Mouse (Mus musculus): ENCODE data around the gene Gal3st2c. TPM values are rescaled to one million over a fixed set of nuclear protein-coding genes. Genes with fewer than 3 reads are reported as not detected.
"Not testable (repeated sequence)": the region's sequence is repeated elsewhere in the genome, so short reads cannot be mapped to it uniquely, and the experiment has no call there.

Gal3st2c gene
- polyA plus RNA-seq, 1 experiment from 2014 or later = not detected

- Histone ChIP-seq H3K27me3 (no peaks in the 10 kb centered on the region), H3K9ac (no peak overlapping the region), H3K4me2 (no peak overlapping the region), H3K9me3 (replicated peaks) (no peaks in the 10 kb centered on the region), H3K4me3 (replicated peaks) (no peak overlapping the region), H3K27ac (replicated peaks) (no peak overlapping the region), H3K4me1 (replicated peaks) (no peaks in the 10 kb centered on the region), H3K36me3 (replicated peaks) (no peaks in the 10 kb centered on the region)
- WGBS (ENCODE audit: insufficient replicate concordance) = 55% methylated on average over 2 of the region's 2 CpGs
- ATAC-seq (ENCODE audit: insufficient read depth) = no peak
Observed at GRCm38 (mm10) chr1:94001023-94001422, 10.7 kb downstream of the Gal3st2c start.

GRCm38 (mm10) chr1:94005954-94006506 lies 15.7 kb downstream of the Gal3st2c start:
- H3K4me3 ChIP-seq (replicated peaks); ATAC-seq (ENCODE audit: insufficient read depth); H3K9me3 ChIP-seq (replicated peaks); H3K27ac ChIP-seq (replicated peaks); H3K4me1 ChIP-seq (replicated peaks); H3K4me2 ChIP-seq; H3K27me3 ChIP-seq; H3K9ac ChIP-seq; H3K36me3 ChIP-seq (replicated peaks): not testable (repeated sequence)
- WGBS (ENCODE audit: insufficient replicate concordance) = 54% methylated on average over 2 of the region's 2 CpGs

DNA sequence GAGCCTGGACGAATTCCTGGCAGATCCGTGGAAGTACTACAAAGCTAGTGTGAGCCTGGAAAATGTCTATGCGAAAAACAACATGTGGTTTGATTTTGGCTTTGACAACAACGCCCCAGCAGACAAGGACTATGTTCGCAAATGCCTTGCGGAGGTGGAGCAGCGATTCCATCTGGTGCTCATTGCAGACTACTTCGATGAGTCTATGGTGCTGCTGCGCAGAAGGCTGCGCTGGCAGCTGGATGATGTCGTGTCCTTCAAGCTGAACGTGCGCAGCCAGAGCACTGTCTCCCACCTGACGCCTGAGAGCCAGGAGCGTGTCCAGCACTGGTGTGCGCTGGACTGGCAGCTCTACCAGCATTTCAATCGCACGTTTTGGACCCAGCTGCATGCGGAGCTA lies 18.5 kb downstream of the Gal3st2c start:
- WGBS (ENCODE audit: insufficient replicate concordance) = 74% methylated on average over 16 of the region's 19 CpGs
- not testable (repeated sequence) for H3K9me3 ChIP-seq (replicated peaks); H3K27me3 ChIP-seq; ATAC-seq (ENCODE audit: insufficient read depth); H3K4me2 ChIP-seq; H3K9ac ChIP-seq; H3K27ac ChIP-seq (replicated peaks); H3K36me3 ChIP-seq (replicated peaks); H3K4me1 ChIP-seq (replicated peaks); H3K4me3 ChIP-seq (replicated peaks)

GRCm38 (mm10) chr1:94011643-94012042 lies 21.3 kb downstream of the Gal3st2c start:
- no peak overlapping the region for H3K27ac ChIP-seq (replicated peaks)
- no peaks in the 10 kb centered on the region for H3K27me3 ChIP-seq
- H3K9me3 ChIP-seq (replicated peaks) = no peaks in the 10 kb centered on the region
- 38% methylated on average over 3 of the region's 3 CpGs for WGBS (ENCODE audit: insufficient replicate concordance)
- ATAC-seq (ENCODE audit: insufficient read depth) = no peak
- H3K4me1 ChIP-seq (replicated peaks) = no peaks in the 10 kb centered on the region
- H3K4me3 ChIP-seq (replicated peaks) = no peak overlapping the region
- H3K4me2 ChIP-seq = no peak overlapping the region
- H3K9ac ChIP-seq = no peak overlapping the region
- no peaks in the 10 kb centered on the region for H3K36me3 ChIP-seq (replicated peaks)

DNA sequence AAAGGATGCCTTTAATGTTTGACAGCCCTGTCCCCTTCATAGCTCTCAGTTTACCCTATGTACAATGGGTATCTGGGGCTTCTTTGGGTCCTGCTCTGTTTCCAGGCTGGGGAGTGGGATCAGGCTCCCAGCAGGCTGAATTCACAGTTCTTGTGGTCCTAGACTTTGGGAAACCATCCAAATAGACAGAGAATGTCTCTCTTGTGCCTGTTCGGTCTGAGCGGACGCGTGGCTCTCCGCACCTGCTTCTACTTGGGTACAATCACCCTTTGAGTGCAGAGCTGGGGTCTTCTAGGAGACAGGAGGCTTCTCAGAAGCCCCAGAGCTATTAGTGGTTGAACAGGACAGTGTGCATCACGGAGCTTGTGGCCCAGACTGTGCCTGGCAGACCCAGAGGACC lies 29.8 kb downstream of the Gal3st2c start, which contains the start of gene Neu4:
TSS of gene Neu4 (plus strand) at position 301 of the 400 bp plus-strand sequence.
- Histone ChIP-seq H3K36me3 (replicated peaks) (no peaks in the 10 kb centered on the region), H3K4me3 (replicated peaks) (no peak within 1 kb of the TSS), H3K4me1 (replicated peaks) (no peaks in the 10 kb centered on the region), H3K27me3 (no peaks in the 10 kb centered on the region), H3K9ac (no peak within 1 kb of the TSS), H3K9me3 (replicated peaks) (no peaks in the 10 kb centered on the region), H3K27ac (replicated peaks) (no peak within 1 kb of the TSS), H3K4me2 (no peak within 1 kb of the TSS)
- WGBS (ENCODE audit: insufficient replicate concordance) = 68% methylated on average over 6 of the region's 6 CpGs
- ATAC-seq (ENCODE audit: insufficient read depth) = no peak

GRCm38 (mm10) chr1:94027506-94028108 lies 37.3 kb downstream of the Gal3st2c start:
- ATAC-seq (ENCODE audit: insufficient read depth) = no peak
- no peaks in the 10 kb centered on the region for H3K36me3 ChIP-seq (replicated peaks)
- no peak overlapping the region for H3K4me2 ChIP-seq
- no peaks in the 10 kb centered on the region for H3K27me3 ChIP-seq
- H3K9ac ChIP-seq = no peak overlapping the region
- WGBS (ENCODE audit: insufficient replicate concordance) = 78% methylated on average over 12 of the region's 12 CpGs
- H3K4me1 ChIP-seq (replicated peaks) = no peaks in the 10 kb centered on the region
- H3K9me3 ChIP-seq (replicated peaks) = no peaks in the 10 kb centered on the region
- H3K27ac ChIP-seq (replicated peaks) = no peak overlapping the region
- no peak overlapping the region for H3K4me3 ChIP-seq (replicated peaks)

GRCm38 (mm10) chr1:94028741-94029140 lies 38.4 kb downstream of the Gal3st2c start:
- Histone ChIP-seq H3K4me3 (replicated peaks) (no peak overlapping the region), H3K4me1 (replicated peaks) (no peaks in the 10 kb centered on the region), H3K27ac (replicated peaks) (no peak overlapping the region), H3K36me3 (replicated peaks) (no peaks in the 10 kb centered on the region), H3K9ac (no peak overlapping the region), H3K4me2 (no peak overlapping the region), H3K27me3 (no peaks in the 10 kb centered on the region), H3K9me3 (replicated peaks) (no peaks in the 10 kb centered on the region)
- WGBS (ENCODE audit: insufficient replicate concordance) = 45% methylated on average over 2 of the region's 2 CpGs
- no peak for ATAC-seq (ENCODE audit: insufficient read depth)

DNA sequence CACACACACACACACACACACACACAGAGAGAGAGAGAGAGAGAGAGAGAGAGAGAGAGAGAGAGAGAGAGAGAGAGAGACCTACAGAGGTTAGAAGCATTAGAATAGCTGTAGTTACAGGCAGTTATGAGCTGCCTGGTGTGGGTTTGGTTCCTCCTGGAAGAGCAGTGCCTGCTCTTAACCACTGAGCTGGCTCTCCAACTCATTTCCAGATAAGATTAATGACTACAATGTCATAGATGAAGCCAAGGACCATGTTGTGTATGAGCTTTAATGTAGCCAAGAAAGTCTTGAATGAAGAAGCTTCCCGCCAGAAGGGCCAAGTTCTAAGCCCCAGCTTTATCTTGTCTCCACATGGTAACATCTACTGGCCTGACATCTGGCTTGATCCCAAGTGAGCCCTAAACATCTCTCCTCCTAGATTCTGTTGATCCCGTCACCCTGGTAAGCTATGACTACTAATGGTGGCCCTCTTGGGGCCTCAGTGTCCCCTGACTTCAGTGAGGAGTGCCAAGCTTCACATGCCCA lies 42.8 kb downstream of the Gal3st2c start:
- H3K27me3 ChIP-seq = no peaks in the 10 kb centered on the region
- 56% methylated on average over 2 of the region's 2 CpGs for WGBS (ENCODE audit: insufficient replicate concordance)
- H3K4me2 ChIP-seq = no peak overlapping the region
- H3K4me1 ChIP-seq (replicated peaks) = no peaks in the 10 kb centered on the region
- no peak overlapping the region for H3K27ac ChIP-seq (replicated peaks)
- H3K9me3 ChIP-seq (replicated peaks) = no peaks in the 10 kb centered on the region
- no peak overlapping the region for H3K4me3 ChIP-seq (replicated peaks)
- ATAC-seq (ENCODE audit: insufficient read depth) = no peak
- H3K36me3 ChIP-seq (replicated peaks) = no peaks in the 10 kb centered on the region
- no peak overlapping the region for H3K9ac ChIP-seq

- H3K9ac ChIP-seq = no peak overlapping the region
- no peaks in the 10 kb centered on the region for H3K36me3 ChIP-seq (replicated peaks)
- H3K27ac ChIP-seq (replicated peaks) = no peak overlapping the region
- H3K9me3 ChIP-seq (replicated peaks) = no peaks in the 10 kb centered on the region
- H3K27me3 ChIP-seq = no peaks in the 10 kb centered on the region
- ATAC-seq (ENCODE audit: insufficient read depth) = peak; percentile 77
- H3K4me1 ChIP-seq (replicated peaks) = no peaks in the 10 kb centered on the region
- 1% methylated on average over 25 of the region's 25 CpGs for WGBS (ENCODE audit: insufficient replicate concordance)
- peak overlapping the region; percentile 58 for H3K4me2 ChIP-seq
- H3K4me3 ChIP-seq (replicated peaks) = peak overlapping the region; percentile 32
Observed at GRCm38 (mm10) chr1:94034984-94035743, 44.9 kb downstream of the Gal3st2c start.

GRCm38 (mm10) chr1:94040391-94040790 lies 50.1 kb downstream of the Gal3st2c start:
- Histone ChIP-seq H3K9me3 (replicated peaks) (no peaks in the 10 kb centered on the region), H3K27ac (replicated peaks) (no peak overlapping the region), H3K9ac (no peak overlapping the region), H3K36me3 (replicated peaks) (no peaks in the 10 kb centered on the region), H3K27me3 (no peaks in the 10 kb centered on the region), H3K4me3 (replicated peaks) (no peak overlapping the region), H3K4me2 (no peak overlapping the region), H3K4me1 (replicated peaks) (no peaks in the 10 kb centered on the region)
- WGBS (ENCODE audit: insufficient replicate concordance) = 79% methylated on average over 2 of the region's 2 CpGs
- ATAC-seq (ENCODE audit: insufficient read depth) = no peak

DNA sequence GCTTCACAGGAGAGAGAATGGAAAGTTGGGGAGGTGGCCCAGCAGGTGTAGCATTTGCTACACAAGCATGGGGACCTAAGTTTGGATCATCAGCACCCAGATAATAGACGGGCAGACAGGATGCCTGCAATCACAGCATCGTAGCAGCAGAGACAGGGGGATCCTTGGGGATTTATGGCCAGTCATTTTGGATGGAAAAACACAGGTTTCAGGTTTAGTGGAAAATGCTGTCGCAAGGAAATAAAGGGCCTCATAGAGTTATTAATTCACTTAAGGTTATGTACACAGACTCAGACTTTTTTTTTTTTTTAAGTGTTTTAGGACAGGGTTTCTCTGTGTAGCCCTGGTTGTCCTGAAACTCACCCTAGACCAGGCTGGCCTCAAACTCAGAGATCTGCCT lies 55.2 kb downstream of the Gal3st2c start:
- no peak overlapping the region for H3K27ac ChIP-seq (replicated peaks)
- no peaks in the 10 kb centered on the region for H3K27me3 ChIP-seq
- H3K4me1 ChIP-seq (replicated peaks) = no peaks in the 10 kb centered on the region
- 55% methylated on average over 3 of the region's 3 CpGs for WGBS (ENCODE audit: insufficient replicate concordance)
- H3K4me2 ChIP-seq = no peak overlapping the region
- no peaks in the 10 kb centered on the region for H3K36me3 ChIP-seq (replicated peaks)
- no peaks in the 10 kb centered on the region for H3K9me3 ChIP-seq (replicated peaks)
- no peak overlapping the region for H3K9ac ChIP-seq
- ATAC-seq (ENCODE audit: insufficient read depth) = no peak
- H3K4me3 ChIP-seq (replicated peaks) = no peak overlapping the region

All from liver, embryonic 15.5 days (tissue).